Mouse (Mus musculus) heart, postnatal 14 days (tissue): ENCODE results near the gene Stat5a. TPM values are rescaled to one million over a fixed set of nuclear protein-coding genes. Genes with fewer than 3 reads are reported as not detected.
A peak's percentile ranks its signal among the peaks of the same experiment; 100 is the strongest.

Experiments used
- DNase-seq, 2 experiments: peaks; one replicate each; pipeline ENCODE4 v3.0.0; 2021 to 2022
- intact Hi-C: fragments of 180-260 bp; cut with DNase I; formaldehyde crosslinking; loops from one replicate; pipeline ENCODE4 v1.15.1; 2025
- total RNA-seq, 2 experiments: library from RNA; stranded (reverse); gene quantifications; 2 replicates each; pipeline ENCODE4 v1.2.3; 2021

The Stat5a gene
- total RNA-seq, 2 experiments from 2014 or later: 28.1 to 28.7 TPM

GRCm38 (mm10) chr11:100892435-100892834, 33.3 kb downstream of the Stat5a start:
- DNase-seq: peak in 1 of 2 experiments; percentile 43
- intact Hi-C loops: loop anchor here (2.0 to 10.0 kb wide), 2 partner anchors 166 to 282 kb away; partner anchors contain the start of genes Ccr10, Cntnap1 and Plekhh3

GRCm38 (mm10) chr11:100893482-100893881, 34.3 kb downstream of the Stat5a start:
- intact Hi-C loops: loop anchor here (1.0 to 10.0 kb wide), 3 partner anchors 64 to 281 kb away; partner anchors contain the start of genes Ccr10, Cntnap1 and Plekhh3
- peak; percentile 88 to 95 for DNase-seq

GRCm38 (mm10) chr11:100894146-100894918, 35.2 kb downstream of the Stat5a start:
- DNase-seq: no peak
- intact Hi-C loops: loop anchor here (10.0 kb wide), 1 partner anchor 280 kb away; the partner anchor contains the start of genes Ccr10, Cntnap1 and Plekhh3

GRCm38 (mm10) chr11:100896078-100896477, 36.9 kb downstream of the Stat5a start:
- intact Hi-C loops: loop anchor here (10.0 kb wide), 1 partner anchor 279 kb away; the partner anchor contains the start of genes Ccr10, Cntnap1 and Plekhh3
- no peak for DNase-seq

- DNase-seq: no peak
These were observed 38.4 kb downstream of the Stat5a start for GRCm38 (mm10) chr11:100897294-100898231.

GRCm38 (mm10) chr11:100898441-100899199, 39.5 kb downstream of the Stat5a start:
- intact Hi-C loops: loop anchor here (10.0 kb wide), 1 partner anchor 276 kb away; the partner anchor contains the start of genes Ccr10, Cntnap1 and Plekhh3
- DNase-seq: no peak

More at GRCm38 (mm10) chr11:100897294-100898231, 38.4 kb downstream of the Stat5a start:
- intact Hi-C loops: loop anchor here (10.0 kb wide), 1 partner anchor 277 kb away; the partner anchor contains the start of genes Ccr10, Cntnap1 and Plekhh3

GRCm38 (mm10) chr11:100904580-100905351, 45.6 kb downstream of the Stat5a start:
- intact Hi-C loops: no loop called here
- no peak for DNase-seq

- DNase-seq: no peak
- intact Hi-C loops: no loop called here
These were observed 46.8 kb downstream of the Stat5a start for GRCm38 (mm10) chr11:100905929-100906328.

GRCm38 (mm10) chr11:100906885-100907284, 47.7 kb downstream of the Stat5a start:
- intact Hi-C loops: no loop called here
- DNase-seq: no peak

- intact Hi-C loops: no loop called here
- DNase-seq: no peak
These were observed 49.0 kb downstream of the Stat5a start for GRCm38 (mm10) chr11:100908112-100908511.

- intact Hi-C loops: no loop called here
- no peak for DNase-seq
These were observed 49.4 kb downstream of the Stat5a start for GRCm38 (mm10) chr11:100908567-100908966.

- DNase-seq: no peak
- intact Hi-C loops: no loop called here
These were observed 53.4 kb downstream of the Stat5a start for GRCm38 (mm10) chr11:100912401-100913155.

GRCm38 (mm10) chr11:100914415-100914814, 55.3 kb downstream of the Stat5a start:
- DNase-seq: no peak
- intact Hi-C loops: no loop called here

- no peak for DNase-seq
- intact Hi-C loops: no loop called here
These were observed 55.9 kb downstream of the Stat5a start for GRCm38 (mm10) chr11:100915063-100915462.

GRCm38 (mm10) chr11:100916432-100916971, 57.4 kb downstream of the Stat5a start:
- intact Hi-C loops: loop anchor here (2.0 kb wide), 1 partner anchor 18 kb away; no protein-coding TSS in a partner anchor
- no peak for DNase-seq

- intact Hi-C loops: no loop called here
- no peak for DNase-seq
These were observed 58.9 kb downstream of the Stat5a start for GRCm38 (mm10) chr11:100918007-100918406.

GRCm38 (mm10) chr11:100920887-100921624, 61.9 kb downstream of the Stat5a start:
- DNase-seq: no peak
- intact Hi-C loops: no loop called here
